ENCODE assay signal across 18 mouse cellular contexts in genomic region chr15:12313255-12313654, GRCm38 (mm10). TPM values are rescaled to one million over a fixed set of nuclear protein-coding genes. Genes with fewer than 3 reads are reported as not detected.
DNase-seq lines count a peak whose midpoint lies in the region; ATAC-seq and TF ChIP-seq lines count a peak whose summit lies in the region.
"Had no signal": no experiment of that assay in that cellular context is flagged by ENCODE, and none has a peak within 500 bp of the region (broad histone marks: within the 10 kb centered on the region; RNA-seq: fewer than 3 reads in every experiment).

No protein-coding gene starts in this region.

- no peak overlapping the region for H3K4me2 ChIP-seq in kidney, postnatal 0 days (ENCODE audit: low read length)
- no peak overlapping the region for H3K4me2 ChIP-seq in forebrain, embryonic 15.5 days (replicated peaks)
- H3K4me2 ChIP-seq: heart, embryonic 11.5 days; liver, embryonic 15.5 days had no signal

- 0 out of 2 replicates have a peak, but pooled peaks have one; percentile 22 for ATAC-seq in kidney, postnatal 0 days (replicated peaks; ENCODE audit: low FRiP score, low read depth)
- no peak for ATAC-seq in forebrain, embryonic 15.5 days (replicated peaks)
- ATAC-seq: forebrain, postnatal 0 days had no signal

- H3K4me3 ChIP-seq in kidney, postnatal 0 days (replicated peaks; ENCODE audit: low read depth, low read length), result no peak overlapping the region
- H3K4me3 ChIP-seq in forebrain, embryonic 15.5 days, result no peak overlapping the region
- H3K4me3 ChIP-seq: liver, embryonic 15.5 days; megakaryocyte, embryonic 14.5 days had no signal

- H3K27me3 ChIP-seq in kidney, postnatal 0 days (ENCODE audit: insufficient read depth, low read length), result no peaks in the 10 kb centered on the region
- no peaks in the 10 kb centered on the region for H3K27me3 ChIP-seq in forebrain, embryonic 15.5 days
- H3K27me3 ChIP-seq: liver, embryonic 15.5 days; megakaryocyte, embryonic 14.5 days had no signal

- H3K27ac ChIP-seq in kidney, postnatal 0 days, result no peak overlapping the region
- no peak overlapping the region for H3K27ac ChIP-seq in forebrain, embryonic 15.5 days (replicated peaks)
- H3K27ac ChIP-seq: liver, embryonic 15.5 days had no signal

- DNase-seq in kidney, postnatal 0 days (ENCODE audit: low spot score), result no peak
- no peak for DNase-seq in kidney, adult 18-20 months
- DNase-seq in CD4-positive, CD25-positive, alpha-beta regulatory T cell, adult 2 months (ENCODE audit: low read depth, low spot score), result peak; percentile 59
- peak; percentile 76 for DNase-seq in ZHBTc4 (ENCODE audit: low read depth, low spot score)
- DNase-seq in lung, postnatal 36 days, result peak; percentile 67
- DNase-seq in frontal cortex, postnatal 10 days (ENCODE audit: low spot score in 2 of 2), result no peak
- DNase-seq in thymus, postnatal 10 days (ENCODE audit: low spot score in 2 of 2), result no peak
- DNase-seq: B cell, adult 2 months; cerebellum, adult 11-12 months; forebrain, postnatal 0 days; gastrocnemius, postnatal 25 days; kidney, postnatal 4 days; thymus, adult 18-20 months had no signal

- no peaks in the 10 kb centered on the region for H3K36me3 ChIP-seq in kidney, postnatal 0 days (ENCODE audit: insufficient read depth, low read length)
- H3K36me3 ChIP-seq in forebrain, embryonic 15.5 days, result no peaks in the 10 kb centered on the region
- H3K36me3 ChIP-seq: liver, embryonic 15.5 days had no signal

- TF ChIP-seq CTCF in kidney, postnatal 0 days (IDR thresholded peaks at IDR 0.05; ENCODE audit: low read depth), result no peak

- no peaks in the 10 kb centered on the region for H3K9me3 ChIP-seq in kidney, postnatal 0 days (replicated peaks; ENCODE audit: low read length)
- no peaks in the 10 kb centered on the region for H3K9me3 ChIP-seq in forebrain, embryonic 15.5 days
- H3K9me3 ChIP-seq: liver, embryonic 15.5 days; megakaryocyte, embryonic 14.5 days had no signal

- H3K9ac ChIP-seq in kidney, postnatal 0 days (ENCODE audit: low read depth, low read length), result no peak overlapping the region
- H3K9ac ChIP-seq in forebrain, embryonic 15.5 days (replicated peaks), result no peak overlapping the region
- H3K9ac ChIP-seq: forebrain, postnatal 0 days; liver, embryonic 15.5 days had no signal

- no peaks in the 10 kb centered on the region for H3K4me1 ChIP-seq in kidney, postnatal 0 days (replicated peaks; ENCODE audit: insufficient read depth, low read length)
- no peaks in the 10 kb centered on the region for H3K4me1 ChIP-seq in forebrain, embryonic 15.5 days

- 10% methylated on average over 1 of the region's 1 CpGs for WGBS in kidney, postnatal 0 days
- WGBS in forebrain, embryonic 15.5 days, result 28% methylated on average over 1 of the region's 1 CpGs

RNA-seq across cellular contexts. Expression of gene Golph3, which starts 8.0 kb away (rescaled TPM):
- polyA plus RNA-seq in kidney, postnatal 0 days (2015; fragmentation: Nextera tagmentation; extraction: Ambion mirVana), result 88.7 and 95.6 TPM in 2 replicates
- polyA plus RNA-seq in forebrain, embryonic 15.5 days (2015; fragmentation: Nextera tagmentation; extraction: Ambion mirVana), result 66.1 and 74.2 TPM in 2 replicates

RNA-seq across cellular contexts. Expression of gene 1810049J17Rik, which starts 8.4 kb away (rescaled TPM):
- polyA plus RNA-seq in kidney, postnatal 0 days (2015; fragmentation: Nextera tagmentation; extraction: Ambion mirVana), result 0.45 and 1.9 TPM in 2 replicates
- polyA plus RNA-seq in forebrain, embryonic 15.5 days (2015; fragmentation: Nextera tagmentation; extraction: Ambion mirVana), result 0.80 and 0.91 TPM in 2 replicates
- polyA plus RNA-seq: embryonic facial prominence, embryonic 11.5 days; heart, embryonic 11.5 days had no signal

Comparison
In these comparisons a context has a peak if more than half of its experiments do, and no peak if none do; other contexts are left out.
1. DNase-seq: peak in CD4-positive, CD25-positive, alpha-beta regulatory T cell, adult 2 months (single experiment), ZHBTc4 (single experiment) and lung, postnatal 36 days (single experiment); none in kidney, postnatal 0 days (single experiment), kidney, adult 18-20 months (single experiment), frontal cortex, postnatal 10 days (0 of 2) and thymus, postnatal 10 days (0 of 2).